Mouse (Mus musculus): ENCODE data around the gene Angptl8.
"Not testable (repeated sequence)": the region's sequence is repeated elsewhere in the genome, so short reads cannot be mapped to it uniquely, and the experiment has no call there.

The Angptl8 gene

GRCm38 (mm10) chr9:21849691-21850677 lies 14.7 kb downstream of the Angptl8 start:
- no peak for DNase-seq (ENCODE audit: low read depth)

GRCm38 (mm10) chr9:21851084-21851483 lies 15.8 kb downstream of the Angptl8 start:
- DNase-seq (ENCODE audit: low read depth), result no peak

DNA sequence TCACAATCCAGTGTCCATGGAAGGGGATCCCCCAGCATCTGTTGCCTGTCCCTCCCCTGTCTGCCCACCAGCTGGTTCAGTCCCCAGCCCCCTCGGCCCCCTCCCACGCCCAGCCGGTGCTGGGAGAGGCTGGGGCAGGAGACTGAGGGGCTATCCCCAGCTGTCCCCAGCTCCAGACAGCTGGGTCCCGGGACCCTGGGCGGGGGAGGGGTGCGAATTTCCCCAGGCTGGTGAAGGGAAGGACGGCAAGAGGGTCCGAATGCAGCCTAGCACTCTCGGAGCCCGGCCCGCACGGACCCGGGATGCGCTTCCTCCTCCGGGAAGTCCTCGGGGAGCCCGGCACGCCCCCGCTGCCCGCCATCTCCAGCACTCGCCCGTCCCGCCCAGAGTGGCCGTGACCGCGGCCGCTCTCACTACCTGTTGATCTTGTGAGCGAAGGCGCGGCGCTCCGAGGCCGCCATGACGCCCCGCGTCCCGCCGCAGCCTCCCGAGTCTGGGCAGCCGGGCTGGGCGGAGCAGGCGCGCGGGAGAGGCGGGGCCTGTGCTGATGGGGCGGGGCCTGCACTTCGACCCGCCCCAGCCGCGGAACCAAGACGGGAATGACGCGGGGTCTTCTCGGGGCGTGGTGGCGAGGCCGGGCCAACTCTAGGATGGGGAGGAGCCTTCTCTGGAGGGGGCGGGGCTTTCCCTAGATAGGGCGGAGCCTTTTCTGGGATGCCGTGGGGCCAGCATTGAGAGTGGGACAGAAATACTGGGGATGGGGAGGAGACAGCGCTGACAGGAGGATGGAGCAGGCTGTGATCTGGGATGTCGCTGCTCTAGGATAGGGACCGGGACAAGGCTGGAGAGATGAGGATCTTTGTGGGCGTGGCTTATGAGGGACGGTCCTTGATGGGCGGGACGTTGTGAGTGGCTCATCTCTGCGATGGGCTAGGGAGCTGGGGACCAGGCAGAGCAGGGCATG lies 17.1 kb downstream of the Angptl8 start, which contains the start of gene Dock6:
TSS of gene Dock6 (minus strand) at position 508 of the 964 bp plus-strand sequence.
- DNase-seq (ENCODE audit: low read depth), result peak; percentile 74

DNA sequence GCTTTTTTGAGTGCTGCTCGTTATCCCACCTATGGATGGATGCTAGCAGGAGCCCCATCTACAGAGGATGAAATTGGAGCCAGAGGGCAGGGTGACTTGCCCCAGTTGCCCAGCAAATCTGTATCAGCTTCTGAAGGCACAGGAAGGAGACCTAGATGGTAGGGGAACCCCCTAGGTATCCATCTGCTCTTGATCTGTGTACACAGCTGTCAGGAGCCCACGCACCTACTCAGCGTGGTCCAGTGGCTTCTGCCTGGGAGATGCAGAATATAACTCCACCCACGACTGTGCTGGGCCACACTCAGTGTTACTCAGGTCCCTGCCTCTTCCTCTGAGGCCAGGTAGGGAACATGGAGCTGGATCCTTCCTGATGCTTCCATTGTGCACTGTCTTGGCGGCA lies 18.7 kb downstream of the Angptl8 start:
- DNase-seq (ENCODE audit: low read depth), result no peak

DNA sequence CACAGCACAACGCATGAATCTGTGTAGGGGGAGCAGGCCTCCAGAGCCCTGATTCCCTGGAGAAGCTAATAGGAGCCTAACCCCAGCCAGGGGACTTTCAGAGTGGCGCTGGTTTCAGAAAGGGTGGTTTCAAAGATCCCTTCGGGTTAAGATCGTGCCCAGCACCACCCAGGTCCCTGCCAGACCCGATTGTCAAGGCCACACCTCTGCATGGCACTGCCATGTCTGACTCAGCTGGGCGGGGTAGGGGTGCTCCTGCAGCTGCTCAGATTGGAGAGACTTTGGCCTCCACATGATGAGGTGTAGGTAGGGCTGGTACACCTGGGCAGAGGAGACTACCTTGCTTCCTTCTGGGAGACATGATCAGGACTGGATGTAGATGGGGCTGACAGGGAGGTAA lies 19.6 kb downstream of the Angptl8 start:
- no peak for DNase-seq (ENCODE audit: low read depth)

DNA sequence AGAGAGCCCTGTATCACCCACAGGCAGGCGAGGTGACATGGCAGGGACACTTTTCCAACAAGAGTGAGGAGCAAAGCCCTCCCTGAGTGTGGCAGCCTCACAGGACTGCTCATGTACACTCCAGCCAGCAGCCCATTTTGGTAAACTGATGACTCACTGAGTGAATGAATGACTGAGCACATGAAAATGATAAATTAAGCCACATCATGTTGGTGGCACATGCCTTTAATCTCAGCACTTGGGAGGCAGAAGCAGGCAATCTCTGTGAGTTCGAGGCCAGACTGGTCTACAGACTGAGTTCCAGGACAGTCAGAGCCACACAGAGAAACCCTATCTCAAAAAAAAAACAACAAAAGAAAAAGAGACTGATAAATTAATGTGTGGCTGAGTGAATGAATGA lies 22.2 kb downstream of the Angptl8 start:
- DNase-seq (ENCODE audit: low read depth), result no peak

- DNase-seq (ENCODE audit: low read depth), result no peak
Measured at GRCm38 (mm10) chr9:21858084-21858483, 22.8 kb downstream of the Angptl8 start.

DNA sequence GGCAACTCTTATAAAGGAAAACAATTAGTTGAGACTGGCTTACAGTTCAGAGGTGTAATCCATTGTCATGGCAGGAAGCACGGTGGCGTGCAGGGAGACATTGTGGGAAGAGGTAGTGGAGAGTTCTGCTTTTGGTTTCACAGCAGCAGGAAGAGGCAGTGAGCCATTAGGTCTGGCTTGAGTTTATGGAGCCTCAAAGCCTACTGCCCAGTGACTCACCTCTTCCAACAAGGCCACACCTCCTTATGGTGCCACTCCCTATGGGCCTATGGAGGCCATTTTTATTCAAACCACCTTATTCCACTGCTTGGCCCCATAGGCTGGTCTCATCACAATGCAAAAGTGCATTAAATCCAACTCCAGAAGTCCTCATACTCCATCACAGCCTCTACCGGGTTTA lies 24.3 kb downstream of the Angptl8 start:
- DNase-seq (ENCODE audit: low read depth), result no peak

GRCm38 (mm10) chr9:21860349-21860748 lies 25.0 kb downstream of the Angptl8 start:
- not testable (repeated sequence) for DNase-seq (ENCODE audit: low read depth)

DNA sequence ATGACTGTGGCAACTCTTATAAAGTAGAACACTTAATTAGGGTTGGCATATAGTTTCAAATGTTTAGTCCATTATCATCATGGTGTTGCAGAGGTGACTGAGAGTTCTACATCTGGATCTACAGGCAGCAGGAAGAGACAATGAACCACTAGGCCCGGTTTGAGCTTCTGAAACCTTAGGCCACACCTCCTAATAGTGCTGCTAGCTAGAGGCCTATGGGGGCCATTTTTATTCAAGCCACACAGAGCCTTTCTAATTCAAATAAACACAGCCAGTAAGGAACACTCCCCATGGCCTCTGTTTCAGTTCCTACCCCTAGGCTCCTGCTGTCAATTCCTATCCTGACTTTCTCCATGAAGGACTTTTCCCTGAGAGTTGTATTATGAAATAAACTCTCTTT lies 26.9 kb downstream of the Angptl8 start:
- no peak for DNase-seq (ENCODE audit: low read depth)

DNA sequence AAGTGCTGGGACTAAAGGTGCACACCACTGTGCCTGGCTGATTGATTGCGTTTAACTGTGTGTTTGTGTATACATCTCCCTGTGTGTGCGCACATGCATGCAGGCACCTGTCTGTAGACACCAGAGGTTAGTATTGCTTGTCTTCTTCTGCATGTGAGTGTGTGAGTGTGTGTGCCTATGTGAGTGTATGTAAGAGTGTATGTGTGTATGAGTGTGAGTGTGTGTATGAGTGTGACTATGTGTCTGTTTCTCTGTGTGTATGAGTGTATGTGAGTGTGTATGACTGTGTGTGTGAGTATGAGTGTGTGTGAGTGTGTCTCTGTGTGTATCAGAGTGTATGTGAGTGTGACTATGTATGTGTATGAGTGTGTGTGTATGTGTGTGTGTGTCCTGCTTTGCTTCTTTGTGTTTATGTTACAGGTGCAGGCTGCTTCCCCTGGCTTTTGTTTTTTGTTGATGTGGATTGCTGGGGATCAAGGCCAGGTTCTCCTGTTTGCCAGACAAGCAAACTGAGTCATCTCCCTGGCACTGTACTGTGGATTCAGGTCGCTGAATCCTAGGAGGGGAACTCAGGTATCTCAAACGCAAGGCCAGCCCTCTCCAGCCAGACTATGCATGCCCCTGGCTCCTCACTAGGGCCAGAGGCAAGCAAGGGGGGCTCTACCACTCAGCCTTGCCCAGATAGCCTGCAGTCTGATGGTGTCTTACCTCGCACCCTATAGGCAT lies 30.5 kb downstream of the Angptl8 start:
- DNase-seq (ENCODE audit: low read depth), result no peak

GRCm38 (mm10) chr9:21866641-21867040 lies 31.3 kb downstream of the Angptl8 start:
- DNase-seq (ENCODE audit: low read depth), result no peak

GRCm38 (mm10) chr9:21867726-21868125 lies 32.4 kb downstream of the Angptl8 start:
- no peak for DNase-seq (ENCODE audit: low read depth)

- not testable (repeated sequence) for DNase-seq (ENCODE audit: low read depth)
Measured at GRCm38 (mm10) chr9:21869290-21869689, 34.0 kb downstream of the Angptl8 start.

GRCm38 (mm10) chr9:21870879-21871524 lies 35.7 kb downstream of the Angptl8 start:
- DNase-seq (ENCODE audit: low read depth), result no peak

- DNase-seq (ENCODE audit: low read depth), result no peak
Measured at GRCm38 (mm10) chr9:21872204-21872603, 36.9 kb downstream of the Angptl8 start.

DNA sequence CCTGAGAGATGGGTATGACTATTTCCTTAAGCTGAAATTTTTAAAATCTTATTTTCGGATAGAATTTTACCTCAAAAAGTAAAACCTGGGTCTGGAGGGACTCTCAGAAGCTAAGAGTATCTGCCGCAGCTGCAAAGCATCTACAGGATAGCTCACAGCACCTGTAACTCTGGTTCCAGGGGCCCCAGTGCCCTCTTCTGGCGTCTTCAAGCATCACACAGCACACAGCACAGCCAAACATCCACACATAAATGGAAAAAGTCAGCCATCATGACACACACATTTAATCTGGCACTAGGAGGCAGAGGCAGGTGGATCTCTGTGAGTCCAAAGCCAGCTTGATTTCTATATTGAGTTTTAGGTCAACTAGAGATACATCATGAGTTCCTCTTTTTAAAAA lies 41.3 kb downstream of the Angptl8 start:
- DNase-seq (ENCODE audit: low read depth), result no peak
